Mouse (Mus musculus): ENCODE results near the gene Pif1.

Pif1 gene

GRCm38 (mm10) chr9:65586406-65587269 is at the start of gene Pif1:
Gene Pif1 (plus strand): TSS chr9:65587160.
- peak; percentile 88 for DNase-seq (ENCODE audit: low read depth, low spot score)

DNA sequence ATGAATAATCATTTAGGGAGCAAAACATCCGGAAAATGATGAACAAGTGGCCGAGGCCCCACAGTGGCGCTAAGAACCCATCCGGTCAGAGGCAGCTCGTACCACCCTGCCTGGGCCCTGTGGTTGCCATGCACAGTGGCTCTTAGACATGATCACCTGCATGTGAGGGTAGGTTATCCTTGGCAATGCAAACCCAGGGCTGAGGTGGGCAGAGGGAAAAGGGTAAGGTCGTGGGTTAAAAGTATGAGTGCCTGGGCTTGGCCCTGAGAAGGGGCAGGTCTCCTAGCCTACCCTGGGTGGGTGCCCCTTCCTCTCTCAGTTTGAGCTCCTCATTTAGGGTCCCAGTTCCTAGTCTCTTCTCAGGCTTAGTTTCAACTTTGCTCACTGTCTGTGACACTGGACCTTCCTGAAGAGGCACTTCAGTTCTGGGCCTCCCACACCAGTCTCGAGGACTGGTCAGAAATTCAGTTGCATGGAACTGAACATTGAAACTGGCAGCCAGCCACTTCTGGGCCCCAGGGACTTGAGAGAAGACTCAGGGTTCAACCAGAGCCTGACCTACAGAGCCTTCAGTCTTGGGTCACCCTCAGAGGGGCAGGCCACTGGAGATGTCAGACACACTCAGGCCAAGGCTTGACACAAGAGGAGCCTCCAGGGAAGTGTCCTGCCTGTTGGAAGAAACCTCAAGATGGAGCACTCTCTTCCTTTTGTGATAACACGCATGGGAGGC is 48.9 kb upstream of the Pif1 start:
- no peak for DNase-seq (ENCODE audit: low read depth, low spot score)

GRCm38 (mm10) chr9:65539697-65540096 is 47.3 kb upstream of the Pif1 start:
- DNase-seq (ENCODE audit: low read depth, low spot score), result no peak

GRCm38 (mm10) chr9:65541126-65542068 is 45.6 kb upstream of the Pif1 start:
- no peak for DNase-seq (ENCODE audit: low read depth, low spot score)

GRCm38 (mm10) chr9:65542111-65542524 is 44.8 kb upstream of the Pif1 start:
- no peak for DNase-seq (ENCODE audit: low read depth, low spot score)

- DNase-seq (ENCODE audit: low read depth, low spot score), result no peak
These were observed 41.1 kb upstream of the Pif1 start for GRCm38 (mm10) chr9:65545635-65546412.

- no peak for DNase-seq (ENCODE audit: low read depth, low spot score)
These were observed 40.6 kb upstream of the Pif1 start for GRCm38 (mm10) chr9:65546413-65546695.

GRCm38 (mm10) chr9:65547111-65547510 is 39.8 kb upstream of the Pif1 start:
- DNase-seq (ENCODE audit: low read depth, low spot score), result no peak

- DNase-seq (ENCODE audit: low read depth, low spot score), result no peak
These were observed 39.1 kb upstream of the Pif1 start for GRCm38 (mm10) chr9:65547844-65548243.

GRCm38 (mm10) chr9:65548311-65548710 is 38.6 kb upstream of the Pif1 start:
- peak; percentile 37 for DNase-seq (ENCODE audit: low read depth, low spot score)

DNA sequence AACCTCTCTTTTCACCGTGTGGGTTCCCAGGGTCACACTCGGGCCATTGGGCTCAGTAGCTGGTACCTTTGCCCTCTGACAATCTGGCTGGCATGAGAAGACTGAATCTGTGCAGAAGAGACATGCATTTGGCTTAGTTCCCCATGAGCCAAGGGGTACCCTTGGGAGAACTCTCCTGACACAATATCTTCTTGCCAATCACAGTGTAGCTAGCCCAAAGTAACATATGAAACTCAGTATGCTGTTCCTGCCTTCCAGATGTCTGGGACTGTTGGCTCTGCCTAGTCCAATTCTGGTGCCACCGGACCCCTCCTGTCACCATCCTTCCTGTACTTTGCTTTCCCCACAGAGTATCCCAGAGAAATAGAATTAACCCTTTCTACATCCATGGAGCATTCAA is 37.8 kb upstream of the Pif1 start:
- DNase-seq (ENCODE audit: low read depth, low spot score), result no peak

DNA sequence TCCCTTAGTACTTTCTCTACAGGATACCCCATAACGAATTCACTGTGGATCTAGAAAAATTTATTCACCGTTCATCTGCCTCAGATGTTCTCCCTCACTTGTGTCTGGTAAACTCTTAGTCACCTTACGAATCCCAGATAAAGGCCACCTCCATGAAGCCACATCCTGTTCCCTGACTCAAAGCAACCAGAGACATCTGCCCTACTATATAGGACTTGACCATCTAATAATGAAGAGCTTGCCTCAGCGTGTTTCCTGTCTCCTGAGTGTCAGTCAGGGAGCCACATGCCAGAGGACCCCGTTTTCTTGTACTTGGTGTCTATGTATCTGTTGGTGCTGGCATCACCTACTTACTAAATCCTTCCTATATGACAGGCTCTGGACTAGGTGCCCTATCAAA is 37.3 kb upstream of the Pif1 start:
- no peak for DNase-seq (ENCODE audit: low read depth, low spot score)

GRCm38 (mm10) chr9:65550079-65550831 is 36.7 kb upstream of the Pif1 start:
- DNase-seq (ENCODE audit: low read depth, low spot score), result peak; percentile 30

DNA sequence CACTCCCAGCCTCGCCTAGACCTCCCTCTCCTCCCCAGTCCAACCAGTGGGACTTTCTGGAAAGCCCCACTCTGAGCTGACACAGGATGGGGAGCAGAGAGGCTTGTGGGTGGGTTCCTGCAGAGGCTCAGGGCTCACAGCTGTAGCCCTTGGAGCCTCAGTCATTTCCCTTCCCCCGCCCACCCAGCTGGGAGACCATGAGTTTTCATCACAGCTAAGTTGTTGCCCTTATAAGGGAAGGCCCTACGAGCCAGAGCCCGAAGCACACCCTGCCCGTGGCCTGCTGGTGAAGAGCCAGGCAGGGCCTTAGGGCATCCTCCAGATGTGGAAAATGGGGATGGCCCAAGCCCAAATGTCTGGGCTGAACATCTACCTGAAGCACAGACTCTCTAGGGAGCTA is 35.9 kb upstream of the Pif1 start:
- DNase-seq (ENCODE audit: low read depth, low spot score), result peak; percentile 62

DNA sequence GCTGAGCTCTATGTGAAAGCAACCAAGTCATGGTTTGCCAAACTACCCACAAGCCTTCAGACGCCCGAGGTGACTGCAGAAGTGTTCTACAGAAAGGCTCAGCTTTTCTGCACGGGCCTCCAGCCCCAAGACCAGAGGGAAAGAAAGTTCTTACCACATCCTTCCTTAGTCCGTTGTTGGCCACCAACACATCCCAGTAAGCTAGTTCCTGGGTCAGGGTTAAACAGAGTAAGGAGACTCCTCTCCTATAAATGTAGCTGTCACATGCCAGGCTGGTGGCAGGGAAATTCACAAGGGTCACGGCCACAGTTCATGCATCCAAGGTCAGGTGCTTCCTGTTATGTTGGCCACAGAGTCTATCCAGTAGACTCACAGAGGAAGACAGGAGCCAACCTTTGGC is 34.8 kb upstream of the Pif1 start:
- DNase-seq (ENCODE audit: low read depth, low spot score), result no peak

DNA sequence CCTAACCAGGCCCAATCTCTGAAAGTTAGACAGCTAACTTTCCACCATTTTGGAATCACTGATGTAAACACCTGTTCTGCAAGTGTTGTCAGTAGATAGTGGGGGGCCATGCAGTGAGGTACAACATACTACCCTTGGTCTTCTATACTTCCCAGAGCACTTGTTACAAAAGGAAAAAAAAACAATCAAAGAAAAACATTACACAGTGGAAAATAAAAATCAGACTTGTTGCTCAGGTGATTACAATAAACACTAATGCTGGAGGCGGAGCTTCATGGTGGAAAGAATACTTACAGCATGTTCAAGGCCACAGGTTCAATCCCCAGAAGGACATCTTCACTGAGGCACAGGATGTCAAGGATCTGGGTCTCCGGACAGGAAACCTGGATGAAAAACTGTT is 34.2 kb upstream of the Pif1 start:
- DNase-seq (ENCODE audit: low read depth, low spot score), result no peak

DNA sequence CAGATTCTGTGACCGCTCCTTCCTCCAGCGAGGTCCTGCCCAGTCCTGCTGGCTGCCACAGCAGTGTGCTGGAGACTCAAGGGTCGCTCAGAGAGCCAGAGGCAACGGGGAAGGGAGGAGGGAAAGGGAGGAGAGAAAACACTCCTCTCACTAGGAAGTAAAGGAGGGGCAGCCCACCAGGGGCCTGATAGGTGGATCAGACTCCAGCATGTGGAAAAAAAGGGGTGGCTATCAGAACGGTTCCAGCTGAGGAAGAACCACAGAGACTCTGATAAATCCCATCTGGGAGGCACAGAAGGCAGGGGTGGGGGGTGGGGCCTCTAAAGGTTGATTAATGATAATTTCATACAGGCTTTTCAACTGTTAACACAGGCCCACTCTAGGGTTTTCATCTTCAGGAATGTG is 32.0 kb upstream of the Pif1 start:
- DNase-seq (ENCODE audit: low read depth, low spot score), result peak; percentile 61

DNA sequence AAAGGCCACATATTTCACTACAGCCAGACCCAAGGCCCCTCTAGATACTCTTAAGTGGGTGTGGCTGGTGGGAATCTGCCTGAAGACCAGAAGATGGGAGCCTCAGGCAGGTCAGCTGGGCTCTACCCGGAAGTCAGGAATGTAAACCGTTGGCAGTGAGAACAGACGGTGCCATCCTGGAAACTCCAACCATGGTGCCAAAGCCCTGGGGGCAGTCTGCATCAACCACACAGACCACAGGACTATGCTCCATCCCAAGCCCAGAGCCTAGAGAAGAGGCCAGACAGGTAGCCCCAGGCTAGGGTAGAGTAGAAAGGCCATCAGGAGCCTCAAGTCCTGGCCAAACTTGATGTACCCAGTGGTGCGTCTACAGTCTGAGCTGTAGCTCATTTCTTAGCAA is 31.3 kb upstream of the Pif1 start:
- no peak for DNase-seq (ENCODE audit: low read depth, low spot score)

- DNase-seq (ENCODE audit: low read depth, low spot score), result no peak
These were observed 30.6 kb upstream of the Pif1 start for GRCm38 (mm10) chr9:65556349-65556748.

DNA sequence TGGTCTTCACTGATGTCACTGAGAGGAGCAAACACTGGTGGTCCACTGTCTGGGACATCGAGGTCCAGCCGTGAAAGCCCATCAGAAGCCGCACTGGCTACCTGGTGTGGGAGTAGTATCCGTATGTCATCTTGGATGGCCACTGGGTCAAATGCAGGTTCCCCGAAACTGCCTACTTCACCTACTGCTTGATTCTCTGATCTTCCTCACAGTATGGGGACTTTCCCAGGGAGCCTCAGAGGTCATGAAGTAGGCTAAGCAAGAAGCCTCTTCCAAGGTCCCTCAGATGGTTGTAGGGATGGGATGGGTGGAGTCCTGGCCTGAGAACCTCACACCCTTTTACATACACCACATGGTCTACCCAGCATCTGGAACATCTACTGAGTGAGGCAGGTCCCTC is 30.0 kb upstream of the Pif1 start:
- no peak for DNase-seq (ENCODE audit: low read depth, low spot score)

DNA sequence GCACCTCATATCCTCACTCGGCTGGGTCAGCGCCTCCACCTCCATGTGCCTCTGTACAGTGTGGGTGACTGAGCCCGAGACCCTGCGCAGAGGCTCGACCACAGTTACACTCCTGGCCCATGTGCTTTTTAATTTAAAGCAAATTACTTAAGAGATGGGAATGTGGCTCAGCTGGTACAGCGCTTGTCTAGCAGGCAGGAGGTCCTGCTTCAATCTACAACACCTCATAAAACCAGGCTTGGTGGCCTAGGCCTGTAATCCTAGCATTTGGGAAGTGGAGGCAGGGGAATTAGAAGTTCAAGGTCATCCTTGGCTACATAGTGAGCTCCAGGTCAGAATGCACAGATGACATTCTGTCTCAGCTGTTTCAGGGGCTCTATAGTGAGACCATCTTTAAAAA is 28.2 kb upstream of the Pif1 start:
- no peak for DNase-seq (ENCODE audit: low read depth, low spot score)

All from mesoderm, embryonic 11.5 days (tissue).